Mouse (Mus musculus) heart, embryonic 13.5 days (tissue): ENCODE measurements around the gene Tnpo3. TPM values are rescaled to one million over a fixed set of nuclear protein-coding genes. Genes with fewer than 3 reads are reported as not detected.

Experiments used
- ATAC-seq: fragments of 200-750 bp; cut with Nextera tagmentation; 2 replicates; pipeline ENCODE4 v1.8.0; 2017; ENCODE audit warnings: moderate TSS enrichment; ENCODE audit not compliant: insufficient number of reproducible peaks, low FRiP score, low TSS enrichment; ENCODE audit errors: extremely low read depth
- H3K27ac ChIP-seq: fragments of 300-500 bp; sonication (generic); replicated peaks from 2 replicates; pipeline ENCODE4 v1.5.1; 2015; ENCODE audit warnings: moderate library complexity, mild to moderate bottlenecking, inconsistent platforms
- H3K27me3 ChIP-seq: fragments of 300-500 bp; sonication (generic); replicated peaks from 2 replicates; pipeline ENCODE4 v1.6.1; 2015; ENCODE audit warnings: mild to moderate bottlenecking, inconsistent platforms
- H3K36me3 ChIP-seq: fragments of 300-500 bp; sonication (generic); 2 replicates; pipeline ENCODE4 v1.6.1; 2015; ENCODE audit warnings: mild to moderate bottlenecking, inconsistent platforms
- H3K4me1 ChIP-seq: fragments of 300-500 bp; sonication (generic); 2 replicates; pipeline ENCODE4 v1.6.1; 2015; ENCODE audit warnings: inconsistent platforms
- H3K4me2 ChIP-seq: fragments of 300-500 bp; sonication (generic); 2 replicates; pipeline ENCODE4 v1.6.1; 2015; ENCODE audit warnings: inconsistent platforms, mild to moderate bottlenecking, moderate library complexity
- H3K4me3 ChIP-seq: fragments of 300-500 bp; sonication (generic); 2 replicates; pipeline ENCODE4 v1.5.1; 2015; ENCODE audit warnings: moderate library complexity, mild to moderate bottlenecking, inconsistent platforms
- H3K9ac ChIP-seq: fragments of 300-500 bp; sonication (generic); 2 replicates; pipeline ENCODE4 v1.6.1; 2015; ENCODE audit warnings: inconsistent platforms, mild to moderate bottlenecking, moderate library complexity
- H3K9me3 ChIP-seq: fragments of 300-500 bp; sonication (generic); 2 replicates; pipeline ENCODE4 v1.6.1; 2016; ENCODE audit warnings: inconsistent platforms
- WGBS: fragments of 180-500 bp; shearing (Covaris S2); methylation state at CpG from one replicate; pipeline ENCODE4 v1.1.7; 2015; ENCODE audit warnings: mixed read lengths; 5-methylcytosine and 5-hydroxymethylcytosine counted together
- polyA plus RNA-seq: library from polyadenylated mRNA; unstranded; fragments of >200 nt; fragmentation: Nextera tagmentation; extraction: Ambion mirVana; gene quantifications from 2 replicates; pipeline ENCODE4 v1.2.1, GENCODE M21; 2015

The Tnpo3 gene
- polyA plus RNA-seq, 1 experiment from 2014 or later = 57.6 TPM

- Histone ChIP-seq H3K9me3 (peaks cover 4% of the 10 kb centered on the region; the same call in 1 of the 2 replicates), H3K27me3 (no peaks in the 10 kb centered on the region), H3K9ac (no peak overlapping the region), H3K4me2 (no peak overlapping the region), H3K4me1 (peaks cover 8% of the 10 kb centered on the region), H3K27ac (no peak overlapping the region), H3K4me3 (no peak overlapping the region), H3K36me3 (peaks cover 68% of the 10 kb centered on the region)
- no peak for ATAC-seq
- 80% methylated on average over 6 of the region's 6 CpGs for WGBS
These were observed 69.5 kb downstream of the Tnpo3 start for GRCm38 (mm10) chr6:29540223-29540622.

- Histone ChIP-seq H3K9ac (no peak overlapping the region), H3K36me3 (peaks cover 61% of the 10 kb centered on the region), H3K4me3 (no peak overlapping the region), H3K27me3 (no peaks in the 10 kb centered on the region), H3K4me2 (no peak overlapping the region), H3K4me1 (peaks cover 12% of the 10 kb centered on the region), H3K27ac (no peak overlapping the region), H3K9me3 (no peaks in the 10 kb centered on the region)
- 77% methylated on average over 8 of the region's 8 CpGs for WGBS
- no peak for ATAC-seq
These were observed 70.2 kb downstream of the Tnpo3 start for GRCm38 (mm10) chr6:29539502-29539901.

- no peaks in the 10 kb centered on the region for H3K9me3 ChIP-seq
- no peak overlapping the region for H3K27ac ChIP-seq
- H3K4me1 ChIP-seq = peaks cover 12% of the 10 kb centered on the region
- H3K27me3 ChIP-seq = no peaks in the 10 kb centered on the region
- peaks cover 40% of the 10 kb centered on the region for H3K36me3 ChIP-seq
- H3K4me2 ChIP-seq = no peak overlapping the region
- no peak overlapping the region for H3K4me3 ChIP-seq
- 75% methylated on average over 3 of the region's 3 CpGs for WGBS
- H3K9ac ChIP-seq = no peak overlapping the region
- no peak for ATAC-seq
These were observed 72.5 kb downstream of the Tnpo3 start for GRCm38 (mm10) chr6:29537221-29537620.

- H3K9me3 ChIP-seq = no peaks in the 10 kb centered on the region
- H3K27ac ChIP-seq = no peak overlapping the region
- H3K4me2 ChIP-seq = no peak overlapping the region
- 63% methylated on average over 4 of the region's 4 CpGs for WGBS
- no peak overlapping the region for H3K4me3 ChIP-seq
- no peak for ATAC-seq
- no peaks in the 10 kb centered on the region for H3K27me3 ChIP-seq
- H3K36me3 ChIP-seq = peaks cover 35% of the 10 kb centered on the region
- no peak overlapping the region for H3K9ac ChIP-seq
- peaks cover 12% of the 10 kb centered on the region for H3K4me1 ChIP-seq
These were observed 73.0 kb downstream of the Tnpo3 start for GRCm38 (mm10) chr6:29536651-29537193.

- Histone ChIP-seq H3K4me3 (no peak overlapping the region), H3K36me3 (peaks cover 22% of the 10 kb centered on the region), H3K4me1 (peaks cover 13% of the 10 kb centered on the region), H3K27me3 (no peaks in the 10 kb centered on the region; the same call in 1 of the 2 replicates), H3K27ac (0 out of 2 replicates have a peak overlapping the region, but pooled peaks have one; percentile 1), H3K4me2 (no peak overlapping the region), H3K9me3 (no peaks in the 10 kb centered on the region), H3K9ac (no peak overlapping the region)
- ATAC-seq = no peak
- 38% methylated on average over 6 of the region's 6 CpGs for WGBS
These were observed 74.4 kb downstream of the Tnpo3 start for GRCm38 (mm10) chr6:29535316-29535715.

- H3K9ac ChIP-seq = no peak overlapping the region
- no peak overlapping the region for H3K27ac ChIP-seq
- ATAC-seq = no peak
- no peak overlapping the region for H3K4me3 ChIP-seq
- peaks cover 46% of the 10 kb centered on the region for H3K4me1 ChIP-seq
- peaks cover 36% of the 10 kb centered on the region for H3K27me3 ChIP-seq
- peak overlapping the region; percentile 98; the same call in 1 of the 2 replicates for H3K4me2 ChIP-seq
- H3K36me3 ChIP-seq = no peaks in the 10 kb centered on the region
- H3K9me3 ChIP-seq = no peaks in the 10 kb centered on the region
- 57% methylated on average over 4 of the region's 4 CpGs for WGBS
These were observed 79.6 kb downstream of the Tnpo3 start for GRCm38 (mm10) chr6:29530050-29530449.

- Histone ChIP-seq H3K36me3 (no peaks in the 10 kb centered on the region), H3K27me3 (peaks cover 36% of the 10 kb centered on the region), H3K4me1 (peaks cover 47% of the 10 kb centered on the region), H3K27ac (peak overlapping the region; percentile 54), H3K9me3 (no peaks in the 10 kb centered on the region), H3K9ac (peak overlapping the region; percentile 41), H3K4me3 (peak overlapping the region; percentile 71), H3K4me2 (peak overlapping the region; percentile 98)
- 13% methylated on average over 2 of the region's 2 CpGs for WGBS
- no peak for ATAC-seq
These were observed 80.3 kb downstream of the Tnpo3 start for GRCm38 (mm10) chr6:29529444-29529820.

GRCm38 (mm10) chr6:29528561-29529443 is 80.9 kb downstream of the Tnpo3 start:
- H3K4me3 ChIP-seq = peak overlapping the region; percentile 71
- WGBS = 16% methylated on average over 13 of the region's 13 CpGs
- no peaks in the 10 kb centered on the region for H3K36me3 ChIP-seq
- peak overlapping the region; percentile 44 for H3K9ac ChIP-seq
- no peaks in the 10 kb centered on the region for H3K9me3 ChIP-seq
- H3K4me2 ChIP-seq = peak overlapping the region; percentile 98
- peaks cover 36% of the 10 kb centered on the region for H3K27me3 ChIP-seq
- peaks cover 53% of the 10 kb centered on the region for H3K4me1 ChIP-seq
- peak overlapping the region; percentile 54 for H3K27ac ChIP-seq
- peak; percentile 53; the same call in 1 of the 2 replicates for ATAC-seq

- peak overlapping the region; percentile 71 for H3K4me3 ChIP-seq
- peak overlapping the region; percentile 98 for H3K4me2 ChIP-seq
- 11% methylated on average over 8 of the region's 8 CpGs for WGBS
- H3K4me1 ChIP-seq = peaks cover 59% of the 10 kb centered on the region
- peaks cover 36% of the 10 kb centered on the region for H3K27me3 ChIP-seq
- no peaks in the 10 kb centered on the region for H3K9me3 ChIP-seq
- no peak for ATAC-seq
- peak overlapping the region; percentile 24; the same call in 1 of the 2 replicates for H3K27ac ChIP-seq
- peak overlapping the region; percentile 85 for H3K9ac ChIP-seq
- no peaks in the 10 kb centered on the region for H3K36me3 ChIP-seq
These were observed 81.6 kb downstream of the Tnpo3 start for GRCm38 (mm10) chr6:29528165-29528505.

GRCm38 (mm10) chr6:29527361-29528164 is 82.1 kb downstream of the Tnpo3 start:
- ATAC-seq = no peak
- WGBS = 7% methylated on average over 34 of the region's 34 CpGs
- H3K9me3 ChIP-seq = no peaks in the 10 kb centered on the region
- H3K36me3 ChIP-seq = no peaks in the 10 kb centered on the region
- H3K4me3 ChIP-seq = peak overlapping the region; percentile 71
- peaks cover 36% of the 10 kb centered on the region for H3K27me3 ChIP-seq
- H3K4me1 ChIP-seq = peaks cover 59% of the 10 kb centered on the region
- H3K9ac ChIP-seq = peak overlapping the region; percentile 85
- H3K4me2 ChIP-seq = peak overlapping the region; percentile 98
- no peak overlapping the region for H3K27ac ChIP-seq
